Mouse (Mus musculus) mouse embryonic stem cell (cell line): ENCODE results near the gene Elovl3.

ENCODE experiments used
- in situ Hi-C, 2 experiments: fragments of 300-500 bp; cut with MboI; formaldehyde crosslinking; loops; 1 replicate in 1 of 2; 3 replicates in 1 of 2; pipeline ENCODE4 v1.14.3; 2019 to 2020; ENCODE audit warnings: low sequenced_read_pairs in 2 of 2, low pct_unique_long_range_greater_than_20kb in 1 of 2, mixed read lengths in 1 of 2; ENCODE audit not compliant: unreplicated experiment in 1 of 2

The Elovl3 gene

DNA sequence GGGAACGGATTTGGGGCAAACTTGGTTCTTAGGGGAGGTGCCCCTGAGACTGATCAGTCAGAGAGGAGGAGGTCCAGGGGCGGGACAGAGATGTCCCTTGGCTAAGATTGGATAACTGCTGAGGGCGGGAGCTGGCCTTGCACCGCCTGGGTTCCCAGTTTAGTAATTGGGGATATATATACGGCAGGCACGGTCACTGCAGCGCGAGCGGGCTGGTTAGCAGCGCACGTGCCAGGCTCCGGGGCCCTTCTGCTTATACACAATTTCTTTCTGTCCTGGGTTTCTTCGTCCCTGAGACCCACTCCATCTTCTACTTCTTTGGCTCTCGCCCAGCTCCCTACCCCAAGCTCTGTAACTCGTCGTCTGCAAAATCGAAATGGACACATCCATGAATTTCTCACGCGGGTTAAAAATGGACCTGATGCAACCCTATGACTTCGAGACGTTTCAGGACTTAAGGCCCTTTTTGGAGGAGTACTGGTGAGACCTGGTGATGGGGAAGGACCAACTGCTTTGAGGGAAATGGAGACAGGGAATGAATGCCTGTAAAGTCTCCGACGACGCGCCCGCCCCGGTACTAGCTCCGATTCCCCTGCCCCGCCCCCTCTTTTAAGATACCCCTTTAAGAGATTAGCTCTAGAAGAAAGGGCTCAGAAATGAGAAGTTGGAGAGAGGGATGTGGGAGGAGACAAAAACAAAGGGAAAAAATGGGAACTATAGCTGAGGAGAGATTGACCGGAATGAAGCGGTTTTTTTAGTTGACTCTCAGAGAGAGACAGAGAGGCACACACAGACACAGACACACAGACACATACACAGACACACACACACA lies at the start of gene Elovl3:
Gene Elovl3 (plus strand): TSS at position 204 of the 832 bp plus-strand sequence.
- in situ Hi-C loops = loop anchor here in 1 of 2 experiments (10.0 kb wide), 2 partner anchors 123 to 173 kb away; partner anchors contain the start of gene Nfkb2

DNA sequence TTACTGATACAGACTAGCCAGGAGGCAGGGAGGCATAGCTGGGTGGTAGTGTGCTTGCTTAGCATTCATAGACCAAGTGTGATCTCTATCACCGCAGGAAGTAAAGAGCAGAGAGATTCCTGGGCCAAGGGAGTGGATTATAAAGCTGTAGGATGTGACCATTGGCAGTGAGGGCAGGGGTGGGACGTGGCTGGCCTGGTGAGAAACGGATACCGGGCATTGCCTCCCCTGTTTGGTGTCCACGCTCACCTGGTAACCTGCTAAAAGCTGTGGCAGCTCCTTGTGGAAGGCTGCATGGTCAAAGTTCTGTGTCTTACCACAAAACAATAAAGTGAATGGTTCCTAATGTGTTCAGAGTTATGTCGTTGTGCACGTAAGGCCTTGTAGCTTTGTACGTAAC lies 46.5 kb upstream of the Elovl3 start:
- in situ Hi-C loops = no loop called here

DNA sequence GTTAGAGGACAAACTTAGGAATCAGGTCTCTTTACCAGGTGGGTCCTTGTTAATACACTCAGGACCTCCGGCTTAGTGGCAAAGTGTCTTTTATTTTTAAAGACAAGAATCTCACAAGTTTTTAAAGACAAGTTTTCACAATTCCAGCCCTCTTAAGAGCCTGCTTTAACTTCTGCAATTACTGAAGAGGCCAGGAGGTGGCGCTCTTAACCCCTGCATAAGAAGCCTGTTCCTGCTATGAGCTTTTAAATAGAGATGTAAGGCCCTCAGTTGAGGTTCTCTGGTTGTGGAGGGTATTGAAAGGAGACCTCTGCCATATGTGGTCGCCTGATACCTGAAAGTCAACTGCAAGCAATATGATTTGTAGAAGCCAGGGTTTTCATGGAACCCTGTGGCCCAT lies 45.4 kb upstream of the Elovl3 start:
- in situ Hi-C loops = no loop called here

DNA sequence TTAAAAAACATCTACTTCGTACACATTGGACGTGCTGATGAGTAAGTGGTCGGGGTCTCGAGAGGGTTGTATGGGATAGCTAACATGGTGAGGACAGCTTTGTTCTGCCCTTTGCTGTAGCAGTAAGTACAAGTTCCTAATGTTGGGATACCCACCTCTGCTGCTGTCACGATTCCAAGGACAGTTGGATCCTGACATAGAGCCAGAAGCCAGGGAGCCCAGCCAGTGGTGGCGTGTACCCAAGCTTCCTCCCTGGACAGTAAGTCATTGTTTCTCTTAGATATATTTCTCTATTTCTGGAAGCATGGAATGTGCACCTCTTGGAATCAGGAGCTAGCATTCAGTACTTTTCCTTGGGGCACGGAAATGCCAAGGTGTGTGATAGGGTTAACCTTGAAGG lies 43.8 kb upstream of the Elovl3 start:
- in situ Hi-C loops = no loop called here

DNA sequence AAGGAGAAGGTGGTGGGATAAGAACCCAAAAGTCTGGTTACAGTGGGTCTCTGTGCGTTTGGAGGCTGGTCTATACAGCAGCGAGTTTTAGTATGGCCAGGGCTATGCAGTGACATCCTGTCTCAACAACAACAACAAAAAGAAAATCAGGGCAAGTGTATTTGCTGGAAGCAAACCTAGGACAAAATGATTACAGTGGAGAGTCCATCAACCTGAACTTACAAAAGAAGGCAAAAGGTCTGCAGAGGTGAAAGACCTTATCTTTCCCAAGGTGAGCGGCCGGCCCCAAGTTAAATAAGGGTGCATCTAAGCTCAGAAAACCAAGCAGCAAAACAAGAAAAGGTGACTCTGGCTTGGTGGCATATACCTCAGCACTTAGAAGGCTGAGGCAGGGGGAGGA lies 40.1 kb upstream of the Elovl3 start:
- in situ Hi-C loops = no loop called here

DNA sequence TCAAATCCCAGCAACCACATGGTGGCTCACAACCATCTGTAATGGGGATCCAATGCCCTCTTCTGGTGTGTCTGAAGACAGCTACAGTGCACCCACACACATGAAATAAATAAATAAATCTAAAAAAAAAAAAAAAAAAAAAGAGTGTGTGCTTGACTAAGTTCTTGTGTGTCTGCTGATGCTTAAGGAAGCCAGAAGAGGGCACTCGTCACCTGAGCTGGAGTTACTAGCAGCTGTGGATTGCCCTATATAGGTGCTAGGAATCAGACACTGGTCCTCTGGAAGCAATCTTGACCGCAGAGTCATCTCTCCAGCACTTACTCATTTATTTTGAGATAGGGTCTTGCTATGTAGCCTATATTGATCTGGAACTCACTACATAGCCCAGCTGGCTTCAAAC lies 37.6 kb upstream of the Elovl3 start:
- in situ Hi-C loops = no loop called here

DNA sequence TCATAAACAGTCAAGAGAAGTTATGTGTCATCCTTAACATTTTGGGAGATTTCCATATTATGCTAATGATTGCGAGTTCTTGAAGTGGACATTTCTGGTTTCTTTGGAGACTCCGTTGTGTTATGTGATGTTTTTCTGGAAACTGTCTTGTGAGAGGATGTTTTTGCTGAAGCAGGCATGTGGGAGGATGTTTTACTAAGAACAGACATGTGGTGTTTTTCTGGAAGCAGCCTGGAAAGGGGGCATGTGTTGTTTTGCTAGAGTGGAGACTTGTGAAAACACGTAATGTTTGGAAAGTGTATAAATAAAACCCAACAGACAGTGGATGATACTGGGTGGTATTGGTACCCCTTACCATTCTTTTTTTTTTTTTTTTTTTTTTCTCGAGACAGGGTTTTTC lies 36.4 kb upstream of the Elovl3 start:
- in situ Hi-C loops = no loop called here

DNA sequence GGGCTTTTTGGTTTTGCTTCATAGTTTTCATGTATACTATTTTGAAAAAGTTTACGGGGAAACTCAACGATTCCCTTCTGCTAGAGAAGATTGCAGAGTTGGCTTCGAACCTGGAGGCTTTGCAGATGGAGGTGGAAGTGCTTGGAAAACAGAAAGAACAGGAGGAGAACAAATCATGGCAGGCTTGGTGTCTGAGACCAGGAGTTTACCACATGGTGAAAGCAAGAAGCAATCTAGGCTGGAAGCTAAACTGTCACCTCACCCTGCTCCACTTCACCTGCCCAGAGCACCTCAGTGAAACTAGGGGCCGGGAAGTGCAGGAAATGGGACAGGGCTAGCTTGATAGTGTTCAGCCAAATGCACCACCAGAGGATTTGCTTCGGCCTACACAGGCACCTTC lies 35.3 kb upstream of the Elovl3 start:
- in situ Hi-C loops = no loop called here

DNA sequence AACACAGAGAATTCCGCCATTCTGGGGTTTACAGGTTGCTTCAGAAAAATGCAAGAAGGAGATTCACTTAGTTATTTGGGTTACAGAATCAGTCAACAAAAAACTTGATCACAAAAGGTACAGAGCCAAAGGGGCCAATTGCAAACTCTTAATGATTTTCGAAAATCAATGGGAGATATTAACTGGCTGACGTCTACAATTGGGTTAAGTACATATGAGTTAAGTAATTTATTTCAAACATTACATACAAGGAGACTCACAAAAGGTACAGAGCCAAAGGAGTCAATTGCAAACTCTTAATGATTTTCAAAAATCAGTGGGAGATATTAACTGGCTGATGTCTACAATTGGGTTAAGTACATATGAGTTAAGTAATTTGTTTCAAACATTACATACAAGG lies 32.1 kb upstream of the Elovl3 start:
- in situ Hi-C loops = no loop called here

DNA sequence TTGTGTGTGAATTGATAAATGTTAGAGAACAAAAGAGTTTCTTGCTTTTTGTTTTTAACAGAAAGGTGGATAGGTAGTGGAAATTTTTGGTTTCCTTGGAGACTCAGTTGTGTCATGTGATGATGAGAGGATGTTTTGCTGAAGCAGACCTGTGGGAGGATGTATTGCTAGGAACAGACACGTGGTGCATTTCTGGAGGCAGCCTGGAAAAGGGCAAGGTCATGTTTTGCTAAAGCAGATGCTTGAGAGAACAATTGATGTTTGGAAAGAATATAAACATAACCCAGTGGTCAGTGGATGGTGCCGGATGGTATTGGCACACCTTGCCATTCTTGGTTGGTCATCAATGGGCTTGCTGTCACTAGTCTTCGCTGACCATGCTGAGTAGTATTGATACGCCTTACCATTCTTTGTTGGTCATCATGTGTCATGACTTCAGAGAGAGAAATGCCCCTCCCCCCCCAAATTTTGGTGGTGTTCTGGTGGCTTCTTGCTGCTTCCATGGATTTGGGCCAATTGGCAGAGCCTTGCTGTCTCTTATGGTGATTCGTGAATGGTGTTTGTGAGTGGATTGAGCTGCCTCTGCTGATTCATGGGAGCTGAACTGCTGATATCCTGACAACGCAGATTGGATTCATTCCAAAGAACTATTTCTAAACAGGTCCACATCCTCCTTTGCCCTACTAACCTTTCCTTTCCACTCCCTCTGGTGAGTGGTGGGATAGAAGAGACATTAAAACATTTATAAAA lies 28.1 kb upstream of the Elovl3 start:
- in situ Hi-C loops = no loop called here

DNA sequence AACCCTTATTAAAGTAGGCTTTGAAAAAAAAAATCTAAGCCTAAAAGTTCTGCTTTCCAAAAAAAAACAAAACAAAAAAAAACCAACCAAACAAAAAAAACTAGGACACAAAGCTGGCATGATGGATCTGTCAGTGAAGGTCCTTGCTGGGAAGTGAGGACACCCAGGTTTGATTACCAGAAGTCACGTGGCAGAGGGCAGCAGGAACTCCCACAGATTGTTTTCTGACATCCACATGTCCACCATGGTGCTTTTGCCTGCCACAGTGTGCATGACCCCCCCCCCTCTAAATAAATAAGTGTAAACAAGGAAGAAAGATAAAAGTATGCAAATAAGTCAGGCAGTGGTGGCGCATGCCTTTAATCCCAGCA lies 27.5 kb upstream of the Elovl3 start:
- in situ Hi-C loops = no loop called here

DNA sequence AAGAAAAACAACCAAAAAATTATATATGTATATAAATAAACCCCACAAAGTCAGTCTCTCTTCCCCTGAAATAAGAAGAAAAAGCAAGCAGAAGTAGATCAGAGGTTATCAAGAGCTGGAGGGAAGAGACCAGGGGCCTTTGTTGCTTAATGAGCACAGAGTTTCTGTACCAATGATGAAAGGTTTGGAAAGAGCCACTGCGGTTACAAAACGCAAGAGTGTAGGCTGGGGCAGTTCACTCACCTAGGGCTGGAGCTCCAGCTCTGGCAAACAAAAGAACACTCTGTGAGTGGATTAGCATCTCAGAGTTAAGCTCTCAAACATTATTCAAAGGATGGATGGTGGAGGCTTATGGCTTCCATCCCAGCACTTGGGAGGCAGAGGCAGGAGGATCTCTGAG lies 21.5 kb upstream of the Elovl3 start:
- in situ Hi-C loops = no loop called here

DNA sequence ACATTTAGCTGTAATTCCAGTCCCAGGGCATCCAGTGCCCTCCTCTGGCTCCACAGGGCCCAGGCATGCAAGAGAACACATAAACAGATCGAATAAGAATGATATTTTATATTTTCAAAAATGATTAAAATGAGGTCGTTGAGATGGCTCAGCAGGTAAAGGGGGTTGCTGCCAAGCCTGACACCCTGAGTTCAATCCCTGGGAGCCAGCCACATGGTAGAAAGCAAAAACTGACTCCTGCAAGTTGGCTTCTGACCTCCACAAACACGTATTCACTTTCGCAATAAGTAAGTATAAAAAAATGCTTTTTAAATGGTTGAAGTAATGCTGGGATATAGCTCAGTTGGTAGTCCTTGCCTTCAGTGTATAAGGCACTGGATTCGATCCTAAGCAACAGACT lies 20.9 kb upstream of the Elovl3 start:
- in situ Hi-C loops = no loop called here

DNA sequence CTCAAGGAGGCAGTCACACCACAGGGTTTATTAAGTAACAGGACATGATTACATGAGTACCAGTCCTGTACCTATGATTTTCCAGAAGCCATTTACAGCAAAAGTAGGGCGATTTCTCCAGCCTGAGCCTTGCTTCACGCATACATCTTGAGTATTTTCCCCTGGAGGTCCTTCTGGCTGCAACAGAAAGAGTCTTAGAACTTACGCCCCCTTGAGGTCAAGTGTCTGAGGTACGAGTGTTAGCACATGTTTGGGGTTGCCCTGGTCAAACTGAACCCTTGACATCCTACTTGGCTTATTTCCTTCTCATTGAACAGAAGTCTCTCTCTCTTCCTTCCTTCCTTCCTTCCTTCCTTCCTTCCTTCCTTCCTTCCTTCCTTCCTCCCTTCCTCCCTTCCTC lies 17.1 kb upstream of the Elovl3 start:
- in situ Hi-C loops = no loop called here

DNA sequence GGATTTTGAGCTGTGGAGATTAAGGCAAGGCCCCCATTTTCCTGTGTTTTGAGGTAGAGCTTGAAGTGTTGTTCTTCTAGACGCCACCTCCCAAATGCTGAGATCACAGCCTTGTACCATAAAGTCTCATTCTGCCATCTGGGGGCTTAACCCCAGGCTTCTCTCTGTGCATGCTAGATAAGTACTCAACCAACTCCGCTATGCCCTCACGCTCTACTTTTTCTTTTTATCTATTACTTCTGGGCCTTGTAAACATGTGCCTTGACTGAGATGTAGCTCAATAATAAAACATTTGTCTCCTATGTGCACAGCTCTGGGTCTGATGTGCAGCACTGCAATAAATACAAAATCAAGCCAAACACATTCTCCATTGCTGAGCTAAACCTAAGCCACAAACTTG lies 12.2 kb upstream of the Elovl3 start:
- in situ Hi-C loops = no loop called here

DNA sequence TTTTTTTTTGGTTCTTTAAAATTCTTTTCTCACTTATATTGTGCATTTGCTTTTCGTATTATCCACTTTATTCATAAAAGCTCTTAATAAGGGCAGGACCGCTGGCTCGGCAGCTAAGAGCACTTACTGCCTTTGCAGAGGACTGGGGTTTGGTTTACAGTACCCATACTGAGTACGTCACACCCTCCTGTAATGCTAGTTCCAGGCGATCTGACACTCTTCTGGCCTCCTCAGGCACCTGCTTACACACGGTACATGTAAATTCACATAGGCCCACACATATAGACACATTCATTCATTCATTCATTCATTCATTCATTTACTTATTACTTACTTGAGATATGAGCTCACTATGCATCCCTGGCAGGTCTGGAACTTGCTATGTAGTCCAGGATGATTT lies 10.8 kb upstream of the Elovl3 start:
- in situ Hi-C loops = no loop called here

DNA sequence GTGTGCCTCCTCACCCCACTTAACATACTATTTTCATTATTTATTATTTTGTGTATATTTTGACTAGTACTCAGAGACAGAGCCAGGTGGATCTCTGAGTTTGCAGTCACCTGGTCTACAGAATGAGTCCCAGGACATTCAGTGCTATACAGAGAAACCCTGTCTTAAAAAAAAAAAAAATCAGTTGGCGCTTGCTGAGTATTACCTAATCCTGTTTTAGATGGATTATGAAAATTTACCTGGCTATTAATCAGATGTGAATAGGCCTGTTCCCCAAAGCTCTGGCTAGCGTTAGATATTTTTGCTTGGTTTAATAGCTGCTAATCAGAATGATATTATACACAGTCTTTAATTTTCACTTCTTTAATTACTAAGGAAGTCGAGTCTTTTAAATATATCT lies 7.8 kb upstream of the Elovl3 start:
- in situ Hi-C loops = no loop called here

DNA sequence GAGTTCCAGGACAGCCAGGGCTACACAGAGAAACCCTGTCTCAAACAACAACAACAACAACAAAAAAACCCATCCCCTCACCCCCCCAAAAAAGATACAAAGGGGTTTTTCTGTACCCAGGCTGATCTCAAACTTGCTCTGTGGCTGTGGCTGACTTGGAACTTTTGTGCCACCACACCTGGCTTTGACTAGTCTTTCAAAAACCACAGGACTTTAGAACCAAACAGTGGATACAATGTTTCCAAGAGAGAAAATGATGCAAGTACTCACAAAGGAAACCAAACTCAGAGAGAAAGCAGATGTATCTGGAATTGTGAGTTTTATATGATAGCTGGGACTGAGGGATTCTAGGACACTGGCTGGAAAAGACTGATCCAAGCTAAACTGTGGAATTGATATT lies 7.0 kb upstream of the Elovl3 start:
- in situ Hi-C loops = no loop called here

DNA sequence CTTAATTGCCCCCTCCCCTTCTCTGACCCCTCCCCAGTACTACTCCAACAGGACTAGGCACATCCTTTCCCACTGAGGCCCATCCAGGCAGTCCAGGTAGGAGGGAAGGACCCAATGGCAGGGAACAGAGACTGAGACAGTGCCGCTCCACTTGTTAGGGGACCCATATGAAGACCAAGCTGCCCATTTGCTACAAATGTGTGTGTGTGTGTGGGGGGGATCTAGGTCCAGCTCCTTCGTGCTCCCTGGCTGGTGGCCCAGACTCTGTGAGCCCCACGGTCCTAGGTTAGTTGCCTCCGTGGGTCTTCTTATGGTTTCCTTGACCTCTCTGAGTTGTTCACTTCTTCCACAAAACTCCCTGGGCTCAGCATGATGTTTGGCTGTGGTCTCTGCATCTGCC lies 5.4 kb upstream of the Elovl3 start:
- in situ Hi-C loops = no loop called here

DNA sequence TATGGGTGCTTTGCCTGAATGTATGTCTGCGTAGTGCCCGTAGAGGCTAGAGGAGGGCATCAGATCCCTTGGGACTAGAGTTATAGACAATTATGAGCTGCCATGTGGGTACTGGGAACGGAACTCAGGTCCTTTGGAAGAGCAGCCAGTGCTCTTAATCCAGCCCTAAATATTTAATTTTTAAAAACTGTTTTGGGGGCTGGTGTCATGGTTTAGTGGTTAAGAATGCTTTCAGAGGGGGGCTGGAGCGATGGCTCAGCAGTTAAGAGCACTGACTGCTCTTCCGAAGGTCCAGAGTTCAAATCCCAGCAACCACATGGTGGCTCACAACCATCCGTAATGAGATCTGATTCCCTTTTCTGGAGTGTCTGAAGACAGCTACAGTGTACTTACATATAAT lies 2.0 kb upstream of the Elovl3 start:
- in situ Hi-C loops = loop anchor here in 1 of 2 experiments (10.0 kb wide), 2 partner anchors 125 to 175 kb away; partner anchors contain the start of gene Nfkb2
